ENCODE assay signal across 9 mouse cellular contexts in the genomic region with DNA sequence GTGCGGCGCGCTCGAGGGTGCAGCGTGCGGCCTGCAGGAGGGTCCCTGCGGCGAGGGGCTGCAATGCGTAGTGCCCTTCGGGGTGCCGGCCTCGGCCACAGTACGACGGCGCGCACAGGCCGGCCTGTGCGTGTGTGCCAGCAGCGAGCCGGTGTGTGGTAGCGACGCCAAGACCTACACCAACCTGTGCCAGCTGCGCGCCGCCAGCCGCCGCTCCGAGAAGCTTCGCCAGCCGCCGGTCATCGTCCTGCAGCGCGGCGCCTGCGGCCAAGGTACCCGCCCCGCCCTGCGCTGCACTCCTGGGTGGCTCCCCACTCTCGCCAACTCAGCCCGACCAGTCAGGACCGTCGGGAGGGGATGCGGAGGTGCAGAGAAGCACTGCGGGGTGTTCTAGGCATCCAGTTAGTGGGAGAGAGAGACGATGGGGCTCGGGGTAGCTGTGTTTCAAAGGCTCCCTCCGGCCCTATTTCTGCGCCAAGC. TPM values are rescaled to one million over a fixed set of nuclear protein-coding genes. Genes with fewer than 3 reads are reported as not detected.
DNase-seq lines count a peak whose midpoint lies in the region; ATAC-seq and TF ChIP-seq lines count a peak whose summit lies in the region.
"Had no signal": no experiment of that assay in that cellular context is flagged by ENCODE, and none has a peak within 500 bp of the region (broad histone marks: within the 10 kb centered on the region; RNA-seq: fewer than 3 reads in every experiment).

No protein-coding gene starts in this region.

- no peak overlapping the region for H3K27ac ChIP-seq in embryonic facial prominence, embryonic 11.5 days (replicated peaks; ENCODE audit: low read depth, low read length)
- H3K27ac ChIP-seq in heart, embryonic 13.5 days (replicated peaks), result peak overlapping the region; percentile 48
- H3K27ac ChIP-seq in kidney, postnatal 0 days, result no peak overlapping the region

- ATAC-seq in embryonic facial prominence, embryonic 11.5 days (replicated peaks; ENCODE audit: insufficient number of reproducible peaks, low FRiP score, low TSS enrichment, low read depth), result 0 out of 2 replicates have a peak, but pooled peaks have one; percentile 24
- no peak for ATAC-seq in heart, embryonic 13.5 days (ENCODE audit: extremely low read depth, insufficient number of reproducible peaks, low FRiP score, low TSS enrichment)
- ATAC-seq in kidney, postnatal 0 days (replicated peaks; ENCODE audit: low FRiP score, low read depth), result peak; percentile 42; the same call in 1 of the 2 replicates

- TF ChIP-seq CTCF in kidney, postnatal 0 days (IDR thresholded peaks at IDR 0.05; ENCODE audit: low read depth), result no peak

- H3K4me2 ChIP-seq in embryonic facial prominence, embryonic 11.5 days (ENCODE audit: low read depth, low read length), result peak overlapping the region; percentile 59
- H3K4me2 ChIP-seq in heart, embryonic 13.5 days, result peak overlapping the region; percentile 96
- peak overlapping the region; percentile 69 for H3K4me2 ChIP-seq in kidney, postnatal 0 days (ENCODE audit: low read length)

- DNase-seq in heart, adult 11 months, result peak; percentile 97
- DNase-seq in heart, adult 8-10 months (ENCODE audit: low spot score), result no peak
- peak; percentile 14 for DNase-seq in embryonic facial prominence, embryonic 11.5 days (ENCODE audit: low spot score)
- DNase-seq in kidney, postnatal 0 days (ENCODE audit: low spot score), result no peak
- DNase-seq in lung, postnatal 4 days, result peak; percentile 41 to 50
- DNase-seq in right cerebral cortex, postnatal 25 days, result no peak
- no peak for DNase-seq in frontal cortex, postnatal 10 days (ENCODE audit: low spot score in 2 of 2)

- H3K9me3 ChIP-seq in embryonic facial prominence, embryonic 11.5 days (replicated peaks; ENCODE audit: control insufficient read depth, low read length), result no peaks in the 10 kb centered on the region
- no peaks in the 10 kb centered on the region for H3K9me3 ChIP-seq in heart, embryonic 13.5 days
- H3K9me3 ChIP-seq in kidney, postnatal 0 days (replicated peaks; ENCODE audit: low read length), result no peaks in the 10 kb centered on the region

- H3K36me3 ChIP-seq in embryonic facial prominence, embryonic 11.5 days (replicated peaks; ENCODE audit: control insufficient read depth, insufficient read depth, low read depth, low read length), result no peaks in the 10 kb centered on the region
- no peaks in the 10 kb centered on the region for H3K36me3 ChIP-seq in heart, embryonic 13.5 days
- H3K36me3 ChIP-seq in kidney, postnatal 0 days (ENCODE audit: insufficient read depth, low read length), result no peaks in the 10 kb centered on the region

- H3K27me3 ChIP-seq in embryonic facial prominence, embryonic 11.5 days (ENCODE audit: control insufficient read depth, insufficient read depth, low read length), result peaks cover 40% of the 10 kb centered on the region
- H3K27me3 ChIP-seq in heart, embryonic 13.5 days (replicated peaks), result peaks cover 73% of the 10 kb centered on the region
- peaks cover 20% of the 10 kb centered on the region for H3K27me3 ChIP-seq in kidney, postnatal 0 days (ENCODE audit: insufficient read depth, low read length)

- peak overlapping the region; percentile 48 for H3K4me3 ChIP-seq in embryonic facial prominence, embryonic 11.5 days (ENCODE audit: low read depth, low read length)
- H3K4me3 ChIP-seq in heart, embryonic 13.5 days, result peak overlapping the region; percentile 73
- peak overlapping the region; percentile 49 for H3K4me3 ChIP-seq in kidney, postnatal 0 days (replicated peaks; ENCODE audit: low read depth, low read length)

- peaks cover 5% of the 10 kb centered on the region for H3K4me1 ChIP-seq in embryonic facial prominence, embryonic 11.5 days (ENCODE audit: control insufficient read depth, insufficient read depth, low read length)
- H3K4me1 ChIP-seq in heart, embryonic 13.5 days, result peaks cover 54% of the 10 kb centered on the region
- H3K4me1 ChIP-seq in kidney, postnatal 0 days (replicated peaks; ENCODE audit: insufficient read depth, low read length), result peaks cover 18% of the 10 kb centered on the region; the same call in 1 of the 2 replicates

- 1% methylated on average over 49 of the region's 49 CpGs for WGBS in embryonic facial prominence, embryonic 11.5 days
- under 1% methylated on average over 49 of the region's 49 CpGs for WGBS in heart, embryonic 13.5 days
- WGBS in kidney, postnatal 0 days, result under 1% methylated on average over 49 of the region's 49 CpGs

- peak overlapping the region; percentile 34; the same call in 1 of the 2 replicates for H3K9ac ChIP-seq in embryonic facial prominence, embryonic 11.5 days (replicated peaks; ENCODE audit: low read length)
- H3K9ac ChIP-seq in heart, embryonic 13.5 days, result peak overlapping the region; percentile 85
- 0 out of 2 replicates have a peak overlapping the region, but pooled peaks have one; percentile 15 for H3K9ac ChIP-seq in kidney, postnatal 0 days (ENCODE audit: low read depth, low read length)

RNA-seq across cellular contexts. Expression of a gene that starts 0.6 kb away (rescaled TPM):
- total RNA-seq in heart, adult 8-10 months (2022), result 100 to 1,000 TPM in 3 of 4 experiments, 10 to 100 TPM in 1; 96.9 to 118 (median 112) TPM
- polyA plus RNA-seq in embryonic facial prominence, embryonic 11.5 days (2014; fragmentation: Nextera tagmentation; extraction: Ambion mirVana), result 6.7 and 8.3 TPM in 2 replicates
- 52.9 and 65.4 TPM in 2 replicates for polyA plus RNA-seq in heart, embryonic 13.5 days (2015; fragmentation: Nextera tagmentation; extraction: Ambion mirVana)
- 14.5 and 14.8 TPM in 2 replicates for polyA plus RNA-seq in kidney, postnatal 0 days (2015; fragmentation: Nextera tagmentation; extraction: Ambion mirVana)
- total RNA-seq: CH12.LX had no signal

Comparison
In these comparisons a context has a peak if more than half of its experiments do, and no peak if none do; other contexts are left out.
1. DNase-seq: peak in heart, adult 11 months (single experiment), embryonic facial prominence, embryonic 11.5 days (single experiment) and lung, postnatal 4 days (2 of 2); none in heart, adult 8-10 months (single experiment), kidney, postnatal 0 days (single experiment), right cerebral cortex, postnatal 25 days (single experiment) and frontal cortex, postnatal 10 days (0 of 2).
2. H3K9ac ChIP-seq: peak in every context shown above with its lines; median percentile 85 in heart, embryonic 13.5 days; 34 in embryonic facial prominence, embryonic 11.5 days; 15 in kidney, postnatal 0 days.
3. Peak in every context shown above with its lines, with median percentiles within 50 percentile points of each other: H3K4me2 ChIP-seq and H3K4me3 ChIP-seq.